Mouse (Mus musculus): ENCODE measurements around the gene Gm3893. TPM values are rescaled to one million over a fixed set of nuclear protein-coding genes. Genes with fewer than 3 reads are reported as not detected.
"Not testable (repeated sequence)": the region's sequence is repeated elsewhere in the genome, so short reads cannot be mapped to it uniquely, and the experiment has no call there.

Gm3893 gene
- total RNA-seq (2014; fragmentation: Nextera tagmentation) (not detected in 2 replicates), total RNA-seq (2017) (not detected in 2 replicates)

DNA sequence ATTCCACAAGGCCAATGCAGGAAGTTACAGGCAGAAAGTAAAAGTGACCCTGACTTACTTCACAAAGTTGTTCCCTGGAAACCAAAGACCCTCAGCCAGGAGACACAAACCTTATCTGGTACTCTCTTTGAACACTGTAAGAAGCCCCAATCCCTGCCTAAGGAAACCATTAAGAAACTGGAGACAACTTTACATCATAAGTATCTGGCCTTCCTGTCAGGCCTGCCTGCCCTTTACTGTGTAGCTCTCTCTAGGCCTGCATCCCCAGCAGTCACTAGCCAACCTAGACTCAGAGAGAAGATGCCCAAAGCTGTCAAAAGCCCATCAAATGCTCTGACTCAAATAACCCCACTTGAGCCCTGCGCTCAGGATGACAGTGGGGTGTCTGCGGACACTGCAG is at the start of gene Gm3893:
Gene Gm3893 (plus strand): TSS at position 301 of the 400 bp plus-strand sequence.
- ATAC-seq (replicated peaks; ENCODE audit: poor library complexity, severe bottlenecking) = not testable (repeated sequence)

DNA sequence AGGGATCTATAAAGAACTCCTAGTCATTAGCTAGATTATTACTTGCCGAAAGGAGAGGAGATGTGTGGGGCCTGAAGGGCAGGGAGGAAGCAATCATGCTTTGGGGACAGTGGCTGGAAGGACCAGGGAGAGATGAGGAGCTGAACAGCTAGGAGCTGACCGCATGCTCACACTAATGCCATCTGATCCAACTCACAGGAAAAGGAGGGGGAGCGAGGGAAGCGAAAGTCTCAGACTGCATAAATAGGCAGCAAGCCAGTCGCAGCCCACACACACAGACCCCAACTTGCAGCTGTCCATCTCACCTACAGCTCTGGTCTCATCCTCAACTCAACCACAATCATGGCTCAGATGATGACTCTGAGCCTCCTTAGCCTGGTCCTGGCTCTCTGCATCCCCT is 23.5 kb downstream of the Gm3893 start, which contains the start of gene Gm13304:
Gene Gm13304 (plus strand): TSS at position 301 of the 400 bp plus-strand sequence.
- ATAC-seq (replicated peaks; ENCODE audit: poor library complexity, severe bottlenecking) = not testable (repeated sequence)

Other genes starting within 250 kb of the Gm3893 start
- gene Gm21541, start 187.6 kb upstream of the Gm3893 start, total RNA-seq (2014; fragmentation: Nextera tagmentation) = not detected in 2 replicates
- gene Gm21541, start 187.6 kb upstream of the Gm3893 start, total RNA-seq (2017) = not detected in 2 replicates
- 1.8 TPM in 1 of 2 replicates, not detected in the other for gene Gm20878, start 149.6 kb upstream of the Gm3893 start, total RNA-seq (2014; fragmentation: Nextera tagmentation)
- gene Gm20878, start 149.6 kb upstream of the Gm3893 start, total RNA-seq (2017) = 0.21 and 0.82 TPM in 2 replicates
- 0.15 TPM in 1 of 2 replicates, not detected in the other for gene Fam205a4, start 125.1 kb upstream of the Gm3893 start, total RNA-seq (2014; fragmentation: Nextera tagmentation)
- not detected in 2 replicates for gene Fam205a4, start 125.1 kb upstream of the Gm3893 start, total RNA-seq (2017)
- gene Gm21093, start 56.5 kb upstream of the Gm3893 start, total RNA-seq (2014; fragmentation: Nextera tagmentation) = 0.70 TPM in 1 of 2 replicates, not detected in the other
- 0.17 and 0.72 TPM in 2 replicates for gene Gm21093, start 56.5 kb upstream of the Gm3893 start, total RNA-seq (2017)
- not detected in 2 replicates for gene Gm13304, start 23.6 kb downstream of the Gm3893 start, total RNA-seq (2014; fragmentation: Nextera tagmentation)
- gene Gm13304, start 23.6 kb downstream of the Gm3893 start, total RNA-seq (2017) = not detected in 2 replicates
- gene Gm13306, start 62.2 kb downstream of the Gm3893 start, total RNA-seq (2014; fragmentation: Nextera tagmentation) = not detected in 2 replicates
- gene Gm13306, start 62.2 kb downstream of the Gm3893 start, total RNA-seq (2017) = not detected in 2 replicates
- gene Gm13305, start 77.4 kb downstream of the Gm3893 start, total RNA-seq (2014; fragmentation: Nextera tagmentation) = 1.3 TPM in 1 of 2 replicates, not detected in the other
- gene Gm13305, start 77.4 kb downstream of the Gm3893 start, total RNA-seq (2017) = 0.31 TPM in 1 of 2 replicates, not detected in the other
- gene Gm10600, start 149.4 kb downstream of the Gm3893 start, total RNA-seq (2014; fragmentation: Nextera tagmentation) = 0.41 TPM in 1 of 2 replicates, not detected in the other
- not detected in 2 replicates for gene Gm10600, start 149.4 kb downstream of the Gm3893 start, total RNA-seq (2017)
- not detected in 2 replicates for gene Ccl21b, start 164.6 kb downstream of the Gm3893 start, total RNA-seq (2014; fragmentation: Nextera tagmentation)
- not detected in 2 replicates for gene Ccl21b, start 164.6 kb downstream of the Gm3893 start, total RNA-seq (2017)
- not detected in 2 replicates for gene Gm21953, start 203.1 kb downstream of the Gm3893 start, total RNA-seq (2014; fragmentation: Nextera tagmentation)
- not detected in 2 replicates for gene Gm21953, start 203.1 kb downstream of the Gm3893 start, total RNA-seq (2017)
- not detected in 2 replicates for gene Fam205a3, start 227.1 kb downstream of the Gm3893 start, total RNA-seq (2014; fragmentation: Nextera tagmentation)
- gene Fam205a3, start 227.1 kb downstream of the Gm3893 start, total RNA-seq (2017) = 0.05 TPM in 1 of 2 replicates, not detected in the other

All from granulocyte monocyte progenitor cell, adult 5-6 weeks (primary cell).